Mouse (Mus musculus) hindbrain, embryonic 14.5 days (tissue): ENCODE results near the gene Adgrl3. TPM values are rescaled to one million over a fixed set of nuclear protein-coding genes. Genes with fewer than 3 reads are reported as not detected.

Experiments used
- ATAC-seq: fragments of 200-750 bp; cut with Nextera tagmentation; 2 replicates; pipeline ENCODE4 v1.8.0; 2017; ENCODE audit warnings: moderate number of reproducible peaks, mild to moderate bottlenecking, moderate TSS enrichment, moderate library complexity; ENCODE audit not compliant: low FRiP score
- DNase-seq: peaks from one replicate; pipeline ENCODE4 v3.0.0-alpha.2; 2015; ENCODE audit warnings: low spot score
- H3K27ac ChIP-seq: fragments of 300-500 bp; sonication (generic); 2 replicates; pipeline ENCODE4 v1.5.1; 2014; ENCODE audit warnings: mild to moderate bottlenecking, moderate library complexity
- H3K27me3 ChIP-seq: fragments of 300-500 bp; sonication (generic); 2 replicates; pipeline ENCODE4 v1.6.1; 2014; ENCODE audit warnings: mild to moderate bottlenecking, low read length, mixed read lengths; ENCODE audit not compliant: control insufficient read depth, insufficient read depth
- H3K36me3 ChIP-seq: fragments of 300-500 bp; sonication (generic); replicated peaks from 2 replicates; pipeline ENCODE4 v1.6.1; 2014; ENCODE audit not compliant: control insufficient read depth, insufficient read depth
- H3K4me1 ChIP-seq: fragments of 300-500 bp; sonication (generic); replicated peaks from 2 replicates; pipeline ENCODE4 v1.6.1; 2014; ENCODE audit warnings: antibody characterized with exemption, low read length, mixed read lengths; ENCODE audit not compliant: control insufficient read depth, insufficient read depth
- H3K4me2 ChIP-seq: fragments of 300-500 bp; sonication (generic); replicated peaks from 2 replicates; pipeline ENCODE4 v1.6.1; 2014; ENCODE audit warnings: mild to moderate bottlenecking, moderate library complexity
- H3K4me3 ChIP-seq: fragments of 300-500 bp; sonication (generic); replicated peaks from 2 replicates; pipeline ENCODE4 v1.5.1; 2014; ENCODE audit warnings: mild to moderate bottlenecking, low read length
- H3K9ac ChIP-seq: fragments of 300-500 bp; sonication (generic); 2 replicates; pipeline ENCODE4 v1.6.1; 2014
- H3K9me3 ChIP-seq: fragments of 300-500 bp; sonication (generic); 2 replicates; pipeline ENCODE4 v1.6.1; 2016; ENCODE audit warnings: low read length; ENCODE audit not compliant: control insufficient read depth
- WGBS: fragments of 180-500 bp; shearing (Covaris S2); extraction: QIAGEN DNeasy Blood & Tissue Kit; methylation state at CpG from one replicate; pipeline ENCODE4 v1.1.7; 2014; 5-methylcytosine and 5-hydroxymethylcytosine counted together
- polyA plus RNA-seq: library from polyadenylated mRNA; unstranded; fragments of >200 nt; fragmentation: Nextera tagmentation; extraction: Ambion mirVana; gene quantifications from 2 replicates; pipeline ENCODE4 v1.2.1, GENCODE M21; 2014

Gene Adgrl3
- polyA plus RNA-seq, 1 experiment from 2014 or later, result 77.7 TPM

GRCm38 (mm10) chr5:81738286-81739032 lies 718.5 kb downstream of the Adgrl3 start:
- Histone ChIP-seq H3K27me3 (no peaks in the 10 kb centered on the region), H3K9me3 (no peaks in the 10 kb centered on the region), H3K36me3 (0 out of 2 replicates have a peak, but pooled peaks cover 2% of the 10 kb centered on the region), H3K9ac (no peak overlapping the region), H3K4me2 (no peak overlapping the region), H3K27ac (peak overlapping the region; percentile 52), H3K4me1 (no peaks in the 10 kb centered on the region), H3K4me3 (no peak overlapping the region)
- peak; percentile 37; the same call in 1 of the 2 replicates for ATAC-seq
- peak; percentile 33 for DNase-seq
- 25% methylated on average over 3 of the region's 3 CpGs for WGBS

DNA sequence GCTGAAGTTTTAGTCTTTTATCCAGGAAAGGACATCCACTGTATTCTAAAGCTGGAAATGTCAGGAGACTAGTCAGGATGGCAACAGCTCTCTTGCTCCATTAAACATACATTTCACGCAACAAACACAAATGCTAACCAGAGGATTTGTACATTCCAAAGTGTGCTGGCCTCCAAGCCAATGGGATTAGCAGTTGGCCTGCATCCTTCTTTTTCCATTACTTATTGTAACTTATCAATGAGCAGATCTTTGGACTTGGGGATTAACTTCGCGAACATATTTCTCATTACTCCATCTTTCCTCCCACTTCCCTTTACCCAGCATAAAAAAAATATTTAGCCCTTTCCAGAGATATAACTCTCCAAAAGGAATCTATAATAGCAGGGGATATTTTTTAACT lies 732.5 kb downstream of the Adgrl3 start:
- WGBS, result 88% methylated on average over 3 of the region's 3 CpGs
- H3K36me3 ChIP-seq, result no peaks in the 10 kb centered on the region
- H3K4me1 ChIP-seq, result no peaks in the 10 kb centered on the region
- no peak overlapping the region for H3K27ac ChIP-seq
- H3K27me3 ChIP-seq, result no peaks in the 10 kb centered on the region
- no peaks in the 10 kb centered on the region for H3K9me3 ChIP-seq
- H3K4me2 ChIP-seq, result no peak overlapping the region
- DNase-seq, result no peak
- H3K4me3 ChIP-seq, result no peak overlapping the region
- H3K9ac ChIP-seq, result no peak overlapping the region
- ATAC-seq, result no peak

- Histone ChIP-seq H3K36me3 (no peaks in the 10 kb centered on the region), H3K4me3 (no peak overlapping the region), H3K27ac (no peak overlapping the region), H3K9me3 (no peaks in the 10 kb centered on the region), H3K4me1 (no peaks in the 10 kb centered on the region), H3K9ac (no peak overlapping the region), H3K27me3 (no peaks in the 10 kb centered on the region), H3K4me2 (no peak overlapping the region)
- no peak for DNase-seq
- ATAC-seq, result no peak; the same call in 1 of the 2 replicates
- WGBS, result 69% methylated on average over 2 of the region's 2 CpGs
These were observed 735.8 kb downstream of the Adgrl3 start for GRCm38 (mm10) chr5:81755711-81756110.

DNA sequence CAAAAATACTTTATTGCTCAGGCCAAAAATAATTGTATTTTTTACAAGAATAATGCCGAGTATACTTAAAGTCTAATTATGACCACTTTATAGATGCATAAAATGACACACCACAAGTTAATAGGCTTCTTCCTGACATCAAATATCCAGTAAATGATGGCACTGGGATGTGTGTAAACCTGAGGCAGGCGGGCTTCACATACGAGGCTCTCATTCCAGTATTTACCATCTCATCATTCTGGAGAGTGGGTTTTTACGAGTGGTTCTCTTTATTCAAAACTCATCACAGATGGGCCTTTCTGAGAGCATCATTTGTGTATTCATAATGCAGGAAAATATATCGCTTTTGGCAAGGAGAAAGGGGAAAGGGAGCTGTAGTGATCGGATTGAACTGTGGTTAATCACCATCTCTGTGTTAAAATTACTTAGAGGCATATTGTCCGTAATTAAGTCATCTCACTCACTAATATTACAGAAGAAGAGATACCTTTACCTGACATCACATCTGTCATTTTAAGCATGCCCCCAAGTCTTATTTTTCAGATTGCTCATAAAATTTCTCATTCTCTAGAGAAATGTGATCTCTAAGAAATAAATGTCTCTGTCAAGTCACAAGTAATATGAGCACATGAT lies 737.3 kb downstream of the Adgrl3 start:
- no peaks in the 10 kb centered on the region for H3K4me1 ChIP-seq
- H3K36me3 ChIP-seq, result no peaks in the 10 kb centered on the region
- DNase-seq, result no peak
- H3K9ac ChIP-seq, result no peak overlapping the region
- H3K27ac ChIP-seq, result no peak overlapping the region
- no peaks in the 10 kb centered on the region for H3K27me3 ChIP-seq
- no peak overlapping the region for H3K4me3 ChIP-seq
- WGBS, result 62% methylated on average over 7 of the region's 7 CpGs
- H3K9me3 ChIP-seq, result no peaks in the 10 kb centered on the region
- no peak for ATAC-seq
- H3K4me2 ChIP-seq, result no peak overlapping the region

- WGBS, result 62% methylated on average over 5 of the region's 5 CpGs
- H3K4me2 ChIP-seq, result no peak overlapping the region
- no peaks in the 10 kb centered on the region for H3K36me3 ChIP-seq
- H3K9ac ChIP-seq, result no peak overlapping the region
- ATAC-seq (no peak), DNase-seq (no peak)
- no peak overlapping the region for H3K27ac ChIP-seq
- H3K27me3 ChIP-seq, result no peaks in the 10 kb centered on the region
- 0 out of 2 replicates have a peak, but pooled peaks cover 3% of the 10 kb centered on the region for H3K4me1 ChIP-seq
- no peak overlapping the region for H3K4me3 ChIP-seq
- H3K9me3 ChIP-seq, result no peaks in the 10 kb centered on the region
These were observed 756.3 kb downstream of the Adgrl3 start for GRCm38 (mm10) chr5:81776234-81776633.

DNA sequence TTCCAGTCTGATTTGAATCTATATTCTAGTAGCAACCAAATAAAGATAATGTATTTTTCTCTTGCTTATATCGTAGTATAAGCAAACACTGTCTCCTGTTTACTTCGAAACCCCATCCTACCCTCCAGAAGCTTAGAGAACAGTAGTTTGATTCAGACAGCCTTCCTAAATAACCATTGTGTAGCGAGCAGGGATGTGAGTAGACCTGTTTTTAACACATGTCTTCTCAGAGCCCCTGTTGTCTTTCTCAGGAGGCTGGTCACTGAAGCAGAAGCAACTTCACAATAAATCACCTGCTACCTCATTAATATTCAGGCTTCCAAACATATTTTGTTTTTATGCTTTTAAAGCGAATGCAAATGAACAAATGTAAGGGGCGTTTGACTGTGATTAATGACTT lies 756.8 kb downstream of the Adgrl3 start:
- no peak overlapping the region for H3K27ac ChIP-seq
- no peaks in the 10 kb centered on the region for H3K27me3 ChIP-seq
- ATAC-seq (no peak), DNase-seq (peak; percentile 48)
- H3K4me3 ChIP-seq, result no peak overlapping the region
- WGBS, result 40% methylated on average over 5 of the region's 5 CpGs
- H3K9ac ChIP-seq, result no peak overlapping the region
- no peaks in the 10 kb centered on the region for H3K9me3 ChIP-seq
- H3K36me3 ChIP-seq, result no peaks in the 10 kb centered on the region
- H3K4me2 ChIP-seq, result no peak overlapping the region
- H3K4me1 ChIP-seq, result 0 out of 2 replicates have a peak, but pooled peaks cover 3% of the 10 kb centered on the region

- ATAC-seq, result no peak
- WGBS, result 72% methylated on average over 8 of the region's 8 CpGs
- no peak for DNase-seq
These were observed 764.8 kb downstream of the Adgrl3 start for GRCm38 (mm10) chr5:81784770-81785169.

DNA sequence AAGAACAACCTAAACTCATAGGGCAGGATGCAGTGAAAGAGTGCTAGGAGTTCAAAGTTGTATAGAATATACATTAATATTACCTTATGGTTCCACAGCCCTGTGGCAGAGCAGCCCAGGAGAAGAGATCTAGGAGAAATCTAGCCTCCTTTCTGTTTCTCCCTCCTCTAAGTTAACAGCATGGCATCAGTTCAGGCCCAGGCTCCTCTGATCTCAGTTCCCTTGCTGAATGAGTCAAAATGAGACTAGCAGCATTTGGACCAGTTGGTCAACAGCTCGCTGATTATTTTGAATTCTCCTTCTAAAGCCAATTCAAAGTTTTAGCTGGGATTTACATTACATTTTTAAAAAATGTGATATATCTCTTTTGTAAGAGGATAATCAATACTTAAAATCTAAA lies 770.8 kb downstream of the Adgrl3 start:
- DNase-seq (no peak), ATAC-seq (no peak)
- 93% methylated on average over 1 of the region's 1 CpGs for WGBS
- H3K9me3 ChIP-seq, result peaks cover 5% of the 10 kb centered on the region; the same call in 1 of the 2 replicates
- H3K4me2 ChIP-seq, result no peak overlapping the region
- H3K27ac ChIP-seq, result no peak overlapping the region
- no peaks in the 10 kb centered on the region for H3K27me3 ChIP-seq
- no peak overlapping the region for H3K4me3 ChIP-seq
- no peak overlapping the region for H3K9ac ChIP-seq
- peaks cover 6% of the 10 kb centered on the region; the same call in 1 of the 2 replicates for H3K4me1 ChIP-seq
- H3K36me3 ChIP-seq, result peaks cover 9% of the 10 kb centered on the region

More at GRCm38 (mm10) chr5:81784770-81785169, 764.8 kb downstream of the Adgrl3 start:
- Histone ChIP-seq H3K4me3 (no peak overlapping the region), H3K27me3 (no peaks in the 10 kb centered on the region), H3K36me3 (no peaks in the 10 kb centered on the region), H3K4me2 (no peak overlapping the region), H3K9ac (no peak overlapping the region), H3K9me3 (no peaks in the 10 kb centered on the region), H3K4me1 (peaks cover 6% of the 10 kb centered on the region; the same call in 1 of the 2 replicates), H3K27ac (no peak overlapping the region)

DNA sequence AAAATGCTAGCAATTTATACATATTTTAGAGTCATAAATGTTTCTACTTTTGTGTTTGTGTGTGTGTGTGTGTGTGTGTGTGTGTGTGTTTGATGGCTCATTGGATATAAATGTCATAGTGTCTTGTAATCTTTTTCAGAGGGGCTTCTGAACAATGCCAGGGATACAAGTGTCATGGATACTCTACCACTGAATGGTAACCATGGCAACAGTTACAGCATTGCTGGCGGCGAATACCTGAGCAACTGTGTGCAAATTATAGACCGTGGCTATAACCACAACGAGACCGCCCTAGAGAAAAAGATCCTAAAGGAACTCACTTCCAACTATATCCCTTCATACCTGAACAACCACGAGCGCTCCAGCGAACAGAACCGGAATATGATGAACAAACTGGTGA lies 774.2 kb downstream of the Adgrl3 start:
- no peaks in the 10 kb centered on the region for H3K27me3 ChIP-seq
- no peaks in the 10 kb centered on the region for H3K4me1 ChIP-seq
- ATAC-seq, result no peak
- no peak overlapping the region for H3K9ac ChIP-seq
- H3K9me3 ChIP-seq, result peaks cover 5% of the 10 kb centered on the region; the same call in 1 of the 2 replicates
- no peak for DNase-seq
- no peak overlapping the region for H3K4me2 ChIP-seq
- H3K27ac ChIP-seq, result no peak overlapping the region
- H3K36me3 ChIP-seq, result peaks cover 9% of the 10 kb centered on the region
- WGBS, result 81% methylated on average over 9 of the region's 9 CpGs
- no peak overlapping the region for H3K4me3 ChIP-seq
